In genomic region chr2:151535961-151536617, GRCm38 (mm10) we compare ENCODE assay signal across 8 mouse cellular contexts. TPM values are rescaled to one million over a fixed set of nuclear protein-coding genes. Genes with fewer than 3 reads are reported as not detected.
DNase-seq lines count a peak whose midpoint lies in the region; ATAC-seq and TF ChIP-seq lines count a peak whose summit lies in the region.

No protein-coding gene starts in this region.

- no peaks in the 10 kb centered on the region for H3K9me3 ChIP-seq in G1E (replicated peaks)
- H3K9me3 ChIP-seq in forebrain, embryonic 15.5 days = no peaks in the 10 kb centered on the region
- no peaks in the 10 kb centered on the region for H3K9me3 ChIP-seq in stomach, postnatal 0 days (ENCODE audit: control insufficient read depth, low read length)

- H3K9ac ChIP-seq in forebrain, embryonic 15.5 days (replicated peaks) = no peak overlapping the region
- H3K9ac ChIP-seq in stomach, postnatal 0 days (ENCODE audit: low read length) = no peak overlapping the region

- no peak for TF ChIP-seq CTCF in G1E (IDR thresholded peaks at IDR 0.05; ENCODE audit: low read depth, low read length)
- TF ChIP-seq CTCF in stomach, postnatal 0 days (IDR thresholded peaks at IDR 0.05; ENCODE audit: low read depth) = no peak

- H3K4me1 ChIP-seq in G1E (ENCODE audit: insufficient read depth, low read depth, low read length) = peaks cover 48% of the 10 kb centered on the region
- H3K4me1 ChIP-seq in forebrain, embryonic 15.5 days = peaks cover 4% of the 10 kb centered on the region
- no peaks in the 10 kb centered on the region; the same call in 1 of the 2 replicates for H3K4me1 ChIP-seq in stomach, postnatal 0 days (replicated peaks; ENCODE audit: control insufficient read depth, insufficient read depth)

- H3K4me2 ChIP-seq in forebrain, embryonic 15.5 days (replicated peaks) = no peak overlapping the region
- H3K4me2 ChIP-seq in stomach, postnatal 0 days (replicated peaks; ENCODE audit: low read depth) = no peak overlapping the region

- no peaks in the 10 kb centered on the region for H3K36me3 ChIP-seq in G1E (replicated peaks)
- no peaks in the 10 kb centered on the region for H3K36me3 ChIP-seq in forebrain, embryonic 15.5 days
- no peaks in the 10 kb centered on the region for H3K36me3 ChIP-seq in stomach, postnatal 0 days (ENCODE audit: control insufficient read depth, insufficient read depth, low read length)

- H3K27ac ChIP-seq in forebrain, embryonic 15.5 days (replicated peaks) = no peak overlapping the region
- H3K27ac ChIP-seq in stomach, postnatal 0 days (replicated peaks) = peak overlapping the region; percentile 78

- H3K27me3 ChIP-seq in G1E (ENCODE audit: insufficient read depth, low read length) = peaks cover 30% of the 10 kb centered on the region
- no peaks in the 10 kb centered on the region for H3K27me3 ChIP-seq in forebrain, embryonic 15.5 days
- no peaks in the 10 kb centered on the region for H3K27me3 ChIP-seq in stomach, postnatal 0 days (ENCODE audit: control insufficient read depth, insufficient read depth, low read length)

- DNase-seq in adrenal gland, postnatal 14 days = peak; percentile 14
- no peak for DNase-seq in adrenal gland, postnatal 36 days
- peak; percentile 40 for DNase-seq in G1E (ENCODE audit: low spot score)
- DNase-seq in lung, postnatal 36 days = peak; percentile 28
- no peak for DNase-seq in stomach, postnatal 0 days (ENCODE audit: low spot score)
- no peak for DNase-seq in cerebellum, adult 9-11 months
- DNase-seq in right cerebral cortex, postnatal 14 days = no peak

- peak; percentile 30; the same call in 1 of the 2 replicates for ATAC-seq in G1E (ENCODE audit: extremely low read depth, insufficient number of reproducible peaks, low FRiP score, poor library complexity, severe bottlenecking)
- ATAC-seq in forebrain, embryonic 15.5 days (replicated peaks) = peak; percentile 57
- ATAC-seq in stomach, postnatal 0 days (ENCODE audit: low FRiP score, low TSS enrichment) = peak; percentile 61

- no peak overlapping the region for H3K4me3 ChIP-seq in G1E (ENCODE audit: low read depth, low read length)
- no peak overlapping the region for H3K4me3 ChIP-seq in forebrain, embryonic 15.5 days
- no peak overlapping the region for H3K4me3 ChIP-seq in stomach, postnatal 0 days (ENCODE audit: low read depth, low read length)

- no peak for TF ChIP-seq EP300 in stomach, postnatal 0 days (optimal IDR thresholded peaks at IDR 0.05)

- WGBS in forebrain, embryonic 15.5 days = 50% methylated on average over 1 of the region's 1 CpGs
- 57% methylated on average over 1 of the region's 1 CpGs for WGBS in stomach, postnatal 0 days

RNA-seq across cellular contexts. Expression of gene Fkbp1a, which starts 6.2 kb away (rescaled TPM):
- 262 and 266 TPM in 2 replicates for total RNA-seq in adrenal gland, postnatal 14 days (2021)
- 100 to 1,000 TPM; 273 to 327 TPM for total RNA-seq in adrenal gland, postnatal 36 days (2021)
- total RNA-seq in G1E (2014; fragmentation: Nextera tagmentation) = 86.3 and 96.4 TPM in 2 replicates
- 20.3 and 20.7 TPM in 2 replicates for total RNA-seq in G1E (2017)
- polyA plus RNA-seq in G1E (2012) = 184 and 201 TPM in 2 replicates
- 587 and 591 TPM in 2 replicates for polyA plus RNA-seq in forebrain, embryonic 15.5 days (2015; fragmentation: Nextera tagmentation; extraction: Ambion mirVana)
- 325 and 360 TPM in 2 replicates for polyA plus RNA-seq in stomach, postnatal 0 days (2015; fragmentation: Nextera tagmentation; extraction: Ambion mirVana)

RNA-seq across cellular contexts. Expression of gene Sdcbp2, which starts 36.3 kb away (rescaled TPM):
- 2.1 and 3.0 TPM in 2 replicates for total RNA-seq in adrenal gland, postnatal 14 days (2021)
- total RNA-seq in adrenal gland, postnatal 36 days (2021) = 1 to 10 TPM; 1.5 to 2.0 TPM
- total RNA-seq in G1E (2014; fragmentation: Nextera tagmentation) (not detected in 2 replicates), G1E (2017) (not detected in 2 replicates)
- polyA plus RNA-seq in G1E (2012) = 0.04 and 0.06 TPM in 2 replicates
- polyA plus RNA-seq in forebrain, embryonic 15.5 days (2015; fragmentation: Nextera tagmentation; extraction: Ambion mirVana) = 0.52 and 0.64 TPM in 2 replicates
- polyA plus RNA-seq in stomach, postnatal 0 days (2015; fragmentation: Nextera tagmentation; extraction: Ambion mirVana) = 156 and 169 TPM in 2 replicates

RNA-seq across cellular contexts. Expression of gene Nsfl1c, which starts 42.1 kb away (rescaled TPM):
- total RNA-seq in adrenal gland, postnatal 14 days (2021) = 124 and 131 TPM in 2 replicates
- 100 to 1,000 TPM; 139 to 148 TPM for total RNA-seq in adrenal gland, postnatal 36 days (2021)
- total RNA-seq in G1E (2014; fragmentation: Nextera tagmentation) (104 and 128 TPM in 2 replicates), G1E (2017) (90.6 and 99.1 TPM in 2 replicates)
- 115 and 149 TPM in 2 replicates for polyA plus RNA-seq in G1E (2012)
- polyA plus RNA-seq in forebrain, embryonic 15.5 days (2015; fragmentation: Nextera tagmentation; extraction: Ambion mirVana) = 267 and 273 TPM in 2 replicates
- 118 and 120 TPM in 2 replicates for polyA plus RNA-seq in stomach, postnatal 0 days (2015; fragmentation: Nextera tagmentation; extraction: Ambion mirVana)

Comparison
In these comparisons a context has a peak if more than half of its experiments do, and no peak if none do; other contexts are left out.
1. DNase-seq: peak in adrenal gland, postnatal 14 days (single experiment), G1E (single experiment) and lung, postnatal 36 days (single experiment); none in adrenal gland, postnatal 36 days (0 of 2), stomach, postnatal 0 days (single experiment), cerebellum, adult 9-11 months (single experiment) and right cerebral cortex, postnatal 14 days (single experiment).
2. Peak in every context shown above with its lines, with median percentiles within 50 percentile points of each other: ATAC-seq.